Mouse (Mus musculus): ENCODE data around the gene Angptl1. TPM values are rescaled to one million over a fixed set of nuclear protein-coding genes. Genes with fewer than 3 reads are reported as not detected.

Angptl1 gene
- polyA plus RNA-seq, 1 experiment from 2014 or later = 1.7 TPM

- 91% methylated on average over 4 of the region's 4 CpGs for WGBS
These were observed 50.5 kb downstream of the Angptl1 start for GRCm38 (mm10) chr1:156888830-156889229.

GRCm38 (mm10) chr1:156891561-156891960 is 53.2 kb downstream of the Angptl1 start:
- 95% methylated on average over 4 of the region's 4 CpGs for WGBS
- H3K27ac ChIP-seq = no peak overlapping the region
- peaks cover 35% of the 10 kb centered on the region for H3K36me3 ChIP-seq (replicated peaks)
- no peaks in the 10 kb centered on the region for H3K4me1 ChIP-seq
- no peak for DNase-seq (ENCODE audit: extremely low spot score, low spot score)
- H3K4me3 ChIP-seq = no peak overlapping the region
- H3K27me3 ChIP-seq (ENCODE audit: poor library complexity, severe bottlenecking) = no peaks in the 10 kb centered on the region
- no peaks in the 10 kb centered on the region for H3K9me3 ChIP-seq

More at GRCm38 (mm10) chr1:156888830-156889229, 50.5 kb downstream of the Angptl1 start:
- peaks cover 51% of the 10 kb centered on the region for H3K36me3 ChIP-seq (replicated peaks)
- no peak overlapping the region for H3K4me3 ChIP-seq
- no peak overlapping the region for H3K27ac ChIP-seq
- H3K4me1 ChIP-seq = no peaks in the 10 kb centered on the region
- no peak for DNase-seq (ENCODE audit: extremely low spot score, low spot score)
- no peaks in the 10 kb centered on the region for H3K27me3 ChIP-seq (ENCODE audit: poor library complexity, severe bottlenecking)
- H3K9me3 ChIP-seq = no peaks in the 10 kb centered on the region

GRCm38 (mm10) chr1:156901689-156902088 is 63.3 kb downstream of the Angptl1 start:
- DNase-seq (ENCODE audit: extremely low spot score, low spot score) = no peak

GRCm38 (mm10) chr1:156903899-156904298 is 65.5 kb downstream of the Angptl1 start:
- Histone ChIP-seq H3K4me1 (peaks cover 8% of the 10 kb centered on the region; the same call in 1 of the 2 replicates), H3K36me3 (replicated peaks) (peaks cover 44% of the 10 kb centered on the region), H3K27ac (no peak overlapping the region), H3K27me3 (ENCODE audit: poor library complexity, severe bottlenecking) (no peaks in the 10 kb centered on the region), H3K4me3 (no peak overlapping the region), H3K9me3 (no peaks in the 10 kb centered on the region)
- WGBS = 94% methylated on average over 3 of the region's 3 CpGs
- no peak for DNase-seq (ENCODE audit: extremely low spot score, low spot score)

More at GRCm38 (mm10) chr1:156901689-156902088, 63.3 kb downstream of the Angptl1 start:
- Histone ChIP-seq H3K27ac (no peak overlapping the region), H3K27me3 (ENCODE audit: poor library complexity, severe bottlenecking) (no peaks in the 10 kb centered on the region), H3K9me3 (no peaks in the 10 kb centered on the region), H3K4me1 (peaks cover 16% of the 10 kb centered on the region), H3K36me3 (replicated peaks) (peaks cover 51% of the 10 kb centered on the region), H3K4me3 (no peak overlapping the region)
- 85% methylated on average over 6 of the region's 6 CpGs for WGBS

- peaks cover 8% of the 10 kb centered on the region; the same call in 1 of the 2 replicates for H3K4me1 ChIP-seq
- no peaks in the 10 kb centered on the region for H3K9me3 ChIP-seq
- DNase-seq (ENCODE audit: extremely low spot score, low spot score) = no peak
- H3K27me3 ChIP-seq (ENCODE audit: poor library complexity, severe bottlenecking) = no peaks in the 10 kb centered on the region
- 83% methylated on average over 2 of the region's 2 CpGs for WGBS
- peaks cover 28% of the 10 kb centered on the region for H3K36me3 ChIP-seq (replicated peaks)
- H3K27ac ChIP-seq = no peak overlapping the region
- H3K4me3 ChIP-seq = no peak overlapping the region
These were observed 67.3 kb downstream of the Angptl1 start for GRCm38 (mm10) chr1:156905660-156906059.

GRCm38 (mm10) chr1:156909265-156909664 is 70.9 kb downstream of the Angptl1 start:
- no peaks in the 10 kb centered on the region for H3K27me3 ChIP-seq (ENCODE audit: poor library complexity, severe bottlenecking)
- H3K4me1 ChIP-seq = no peaks in the 10 kb centered on the region
- H3K36me3 ChIP-seq (replicated peaks) = peaks cover 20% of the 10 kb centered on the region
- no peak overlapping the region for H3K4me3 ChIP-seq
- H3K9me3 ChIP-seq = no peaks in the 10 kb centered on the region
- no peak for DNase-seq (ENCODE audit: extremely low spot score, low spot score)
- no peak overlapping the region for H3K27ac ChIP-seq
- WGBS = 91% methylated on average over 4 of the region's 4 CpGs

- Histone ChIP-seq H3K4me1 (no peaks in the 10 kb centered on the region), H3K27me3 (ENCODE audit: poor library complexity, severe bottlenecking) (no peaks in the 10 kb centered on the region), H3K36me3 (replicated peaks) (peaks cover 20% of the 10 kb centered on the region), H3K9me3 (no peaks in the 10 kb centered on the region), H3K27ac (no peak overlapping the region), H3K4me3 (no peak overlapping the region)
- no peak for DNase-seq (ENCODE audit: extremely low spot score, low spot score)
These were observed 71.5 kb downstream of the Angptl1 start for GRCm38 (mm10) chr1:156909866-156910265.

Other genes with a start within 250 kb of the Angptl1 start
- gene Tor3a, start 164.2 kb upstream of the Angptl1 start, polyA plus RNA-seq (2016; fragmentation: Nextera tagmentation; extraction: Ambion mirVana) = 5.4 and 6.2 TPM in 2 replicates
- 16.4 and 17.5 TPM in 2 replicates for gene Fam20b, start 119.5 kb upstream of the Angptl1 start, polyA plus RNA-seq (2016; fragmentation: Nextera tagmentation; extraction: Ambion mirVana)
- gene Ralgps2, start 101.1 kb downstream of the Angptl1 start, polyA plus RNA-seq (2016; fragmentation: Nextera tagmentation; extraction: Ambion mirVana) = 84.4 and 86.5 TPM in 2 replicates